Mouse (Mus musculus) heart, embryonic 15.5 days (tissue): Measurements from ENCODE around the gene Glis3. TPM values are rescaled to one million over a fixed set of nuclear protein-coding genes. Genes with fewer than 3 reads are reported as not detected.

Experiments used
- ATAC-seq: fragments of 200-750 bp; cut with Nextera tagmentation; replicated peaks from 2 replicates; pipeline ENCODE4 v1.8.0; 2017; ENCODE audit warnings: low read depth, moderate TSS enrichment; ENCODE audit not compliant: insufficient number of reproducible peaks, insufficient read depth, low FRiP score
- H3K27ac ChIP-seq: fragments of 300-500 bp; sonication (generic); 2 replicates; pipeline ENCODE4 v1.5.1; 2015; ENCODE audit warnings: mild to moderate bottlenecking, inconsistent platforms
- H3K27me3 ChIP-seq: fragments of 300-500 bp; sonication (generic); 2 replicates; pipeline ENCODE4 v1.6.1; 2015; ENCODE audit warnings: inconsistent platforms
- H3K36me3 ChIP-seq: fragments of 300-500 bp; sonication (generic); 2 replicates; pipeline ENCODE4 v1.6.1; 2015; ENCODE audit warnings: mild to moderate bottlenecking, inconsistent platforms
- H3K4me1 ChIP-seq: fragments of 300-500 bp; sonication (generic); replicated peaks from 2 replicates; pipeline ENCODE4 v1.6.1; 2015; ENCODE audit warnings: inconsistent platforms
- H3K4me2 ChIP-seq: fragments of 300-500 bp; sonication (generic); 2 replicates; pipeline ENCODE4 v1.6.1; 2015; ENCODE audit warnings: inconsistent platforms, mild to moderate bottlenecking, moderate library complexity
- H3K4me3 ChIP-seq: fragments of 300-500 bp; sonication (generic); 2 replicates; pipeline ENCODE4 v1.5.1; 2015; ENCODE audit warnings: mild to moderate bottlenecking, inconsistent platforms
- H3K9ac ChIP-seq: fragments of 300-500 bp; sonication (generic); 2 replicates; pipeline ENCODE4 v1.6.1; 2015; ENCODE audit warnings: mild to moderate bottlenecking, inconsistent platforms
- H3K9me3 ChIP-seq: fragments of 300-500 bp; sonication (generic); replicated peaks from 2 replicates; pipeline ENCODE4 v1.6.1; 2016; ENCODE audit warnings: inconsistent platforms
- WGBS: fragments of 180-500 bp; shearing (Covaris S2); methylation state at CpG from one replicate; pipeline ENCODE4 v1.1.7; 2015; ENCODE audit warnings: mixed read lengths; 5-methylcytosine and 5-hydroxymethylcytosine counted together
- polyA plus RNA-seq: library from polyadenylated mRNA; unstranded; fragments of >200 nt; fragmentation: Nextera tagmentation; extraction: Ambion mirVana; gene quantifications from 2 replicates; pipeline ENCODE4 v1.2.1, GENCODE M21; 2015

The Glis3 gene
- polyA plus RNA-seq, 1 experiment from 2014 or later = 0.87 TPM

GRCm38 (mm10) chr19:28623726-28624125 lies 56.2 kb downstream of the Glis3 start:
- no peaks in the 10 kb centered on the region for H3K36me3 ChIP-seq
- no peak overlapping the region for H3K4me3 ChIP-seq
- no peak overlapping the region for H3K27ac ChIP-seq
- no peak overlapping the region for H3K4me2 ChIP-seq
- no peak overlapping the region for H3K9ac ChIP-seq
- no peaks in the 10 kb centered on the region for H3K4me1 ChIP-seq
- no peak for ATAC-seq
- H3K27me3 ChIP-seq = no peaks in the 10 kb centered on the region
- 72% methylated on average over 10 of the region's 10 CpGs for WGBS
- H3K9me3 ChIP-seq = no peaks in the 10 kb centered on the region

- H3K27ac ChIP-seq = no peak overlapping the region
- WGBS = 69% methylated on average over 11 of the region's 11 CpGs
- H3K36me3 ChIP-seq = no peaks in the 10 kb centered on the region
- H3K9me3 ChIP-seq = no peaks in the 10 kb centered on the region
- H3K4me1 ChIP-seq = no peaks in the 10 kb centered on the region
- no peak overlapping the region for H3K9ac ChIP-seq
- no peak overlapping the region for H3K4me2 ChIP-seq
- no peaks in the 10 kb centered on the region for H3K27me3 ChIP-seq
- H3K4me3 ChIP-seq = no peak overlapping the region
- ATAC-seq = no peak
Measured at GRCm38 (mm10) chr19:28621608-28622505, 58.0 kb downstream of the Glis3 start.

GRCm38 (mm10) chr19:28617736-28618135 lies 62.1 kb downstream of the Glis3 start:
- Histone ChIP-seq H3K9me3 (no peaks in the 10 kb centered on the region), H3K27me3 (no peaks in the 10 kb centered on the region), H3K9ac (no peak overlapping the region), H3K4me1 (no peaks in the 10 kb centered on the region), H3K36me3 (no peaks in the 10 kb centered on the region), H3K27ac (no peak overlapping the region), H3K4me2 (no peak overlapping the region), H3K4me3 (no peak overlapping the region)
- no peak for ATAC-seq
- 81% methylated on average over 7 of the region's 7 CpGs for WGBS

- no peak for ATAC-seq
- no peaks in the 10 kb centered on the region for H3K9me3 ChIP-seq
- no peaks in the 10 kb centered on the region for H3K4me1 ChIP-seq
- no peaks in the 10 kb centered on the region for H3K27me3 ChIP-seq
- no peak overlapping the region for H3K9ac ChIP-seq
- no peak overlapping the region for H3K4me3 ChIP-seq
- H3K36me3 ChIP-seq = no peaks in the 10 kb centered on the region
- 90% methylated on average over 8 of the region's 8 CpGs for WGBS
- H3K27ac ChIP-seq = no peak overlapping the region
- H3K4me2 ChIP-seq = no peak overlapping the region
Measured at GRCm38 (mm10) chr19:28617191-28617590, 62.7 kb downstream of the Glis3 start.

- WGBS = 71% methylated on average over 1 of the region's 1 CpGs
- Histone ChIP-seq H3K4me2 (no peak overlapping the region), H3K36me3 (no peaks in the 10 kb centered on the region), H3K4me3 (no peak overlapping the region), H3K9ac (no peak overlapping the region), H3K27me3 (no peaks in the 10 kb centered on the region), H3K9me3 (no peaks in the 10 kb centered on the region), H3K27ac (no peak overlapping the region), H3K4me1 (no peaks in the 10 kb centered on the region)
- no peak for ATAC-seq
Measured at GRCm38 (mm10) chr19:28616487-28616886, 63.4 kb downstream of the Glis3 start.

- Histone ChIP-seq H3K4me1 (no peaks in the 10 kb centered on the region; the same call in 1 of the 2 replicates), H3K9me3 (no peaks in the 10 kb centered on the region), H3K36me3 (no peaks in the 10 kb centered on the region), H3K4me3 (no peak overlapping the region), H3K9ac (no peak overlapping the region), H3K4me2 (no peak overlapping the region), H3K27ac (no peak overlapping the region), H3K27me3 (no peaks in the 10 kb centered on the region)
- 80% methylated on average over 10 of the region's 10 CpGs for WGBS
- no peak for ATAC-seq
Measured at GRCm38 (mm10) chr19:28612249-28612648, 67.6 kb downstream of the Glis3 start.

DNA sequence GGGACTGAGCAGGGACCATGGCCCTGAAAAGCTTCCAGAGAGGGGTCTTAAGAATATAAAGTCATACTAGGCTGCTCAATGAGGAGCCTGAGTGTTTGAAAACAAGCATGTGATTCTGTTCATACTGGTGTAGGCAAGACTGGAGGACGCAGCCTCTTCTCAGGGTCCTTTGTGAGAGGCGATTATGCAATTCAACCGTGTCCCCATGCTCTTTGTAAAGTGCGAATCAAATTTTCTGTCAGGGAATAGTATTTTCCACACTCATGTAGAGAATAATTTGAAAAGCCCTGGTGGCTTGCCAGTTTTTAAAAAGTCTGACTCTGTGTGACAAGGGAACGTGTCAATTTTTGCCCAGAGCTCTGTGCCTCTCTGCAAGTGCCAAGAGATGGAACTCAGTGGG lies 71.1 kb downstream of the Glis3 start:
- Histone ChIP-seq H3K27me3 (no peaks in the 10 kb centered on the region), H3K9me3 (no peaks in the 10 kb centered on the region), H3K4me2 (no peak overlapping the region), H3K9ac (no peak overlapping the region), H3K4me1 (no peaks in the 10 kb centered on the region; the same call in 1 of the 2 replicates), H3K4me3 (no peak overlapping the region), H3K36me3 (no peaks in the 10 kb centered on the region), H3K27ac (no peak overlapping the region)
- WGBS = 76% methylated on average over 5 of the region's 5 CpGs
- no peak for ATAC-seq

DNA sequence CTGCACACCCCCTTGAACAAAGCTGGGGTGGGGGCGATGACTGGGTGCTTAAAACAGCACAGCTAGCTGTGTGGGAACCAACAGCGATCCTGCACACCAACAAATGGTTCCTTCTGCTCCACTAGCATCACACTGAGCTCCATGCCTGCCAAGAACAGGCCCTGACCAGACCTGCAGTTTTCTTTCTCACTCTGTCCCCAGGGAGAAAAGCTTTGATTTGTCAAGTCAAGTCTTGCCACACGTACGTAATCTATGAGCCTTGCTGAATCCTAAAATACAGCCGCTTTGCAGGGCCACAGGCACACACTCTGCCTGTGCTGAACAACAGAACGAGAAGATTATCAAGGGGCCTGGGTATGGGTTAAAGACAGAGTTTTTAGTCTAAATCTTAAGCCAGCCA lies 71.6 kb downstream of the Glis3 start:
- H3K27ac ChIP-seq = no peak overlapping the region
- ATAC-seq = no peak
- WGBS = 58% methylated on average over 6 of the region's 6 CpGs

DNA sequence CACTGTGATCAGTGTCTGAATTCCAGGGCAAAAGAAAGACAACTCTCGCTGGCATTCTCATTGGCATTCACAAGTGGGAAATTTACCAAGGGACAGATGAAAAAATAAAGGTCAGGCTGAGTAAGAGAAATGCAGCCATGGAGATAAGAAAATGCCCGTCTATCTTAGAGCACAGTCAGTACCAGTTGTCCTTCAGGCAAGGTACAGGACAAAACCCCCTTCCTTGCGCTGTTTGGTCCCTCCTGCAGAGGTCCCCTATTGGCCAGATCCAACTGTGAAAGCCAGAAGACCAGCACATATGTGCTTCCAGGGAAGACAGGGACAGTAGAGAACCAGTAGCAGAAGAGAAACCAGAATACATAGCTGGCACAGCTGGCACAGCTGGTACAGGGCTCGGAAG lies 79.0 kb downstream of the Glis3 start:
- 70% methylated on average over 4 of the region's 4 CpGs for WGBS
- Histone ChIP-seq H3K9me3 (no peaks in the 10 kb centered on the region), H3K4me3 (no peak overlapping the region), H3K27me3 (no peaks in the 10 kb centered on the region), H3K27ac (no peak overlapping the region), H3K9ac (no peak overlapping the region), H3K4me2 (no peak overlapping the region), H3K4me1 (no peaks in the 10 kb centered on the region), H3K36me3 (no peaks in the 10 kb centered on the region)
- no peak for ATAC-seq

More for the DNA sequence above, 71.6 kb downstream of the Glis3 start:
- Histone ChIP-seq H3K9me3 (no peaks in the 10 kb centered on the region), H3K9ac (no peak overlapping the region), H3K4me3 (no peak overlapping the region), H3K4me2 (no peak overlapping the region), H3K4me1 (no peaks in the 10 kb centered on the region; the same call in 1 of the 2 replicates), H3K36me3 (no peaks in the 10 kb centered on the region), H3K27me3 (no peaks in the 10 kb centered on the region)

GRCm38 (mm10) chr19:28594215-28594614 lies 85.7 kb downstream of the Glis3 start:
- H3K4me2 ChIP-seq = peak overlapping the region; percentile 21; the same call in 1 of the 2 replicates
- H3K4me1 ChIP-seq = 0 out of 2 replicates have a peak, but pooled peaks cover 3% of the 10 kb centered on the region
- WGBS = 24% methylated on average over 4 of the region's 4 CpGs
- ATAC-seq = no peak
- H3K27ac ChIP-seq = 0 out of 2 replicates have a peak overlapping the region, but pooled peaks have one; percentile 6
- H3K36me3 ChIP-seq = no peaks in the 10 kb centered on the region
- H3K9me3 ChIP-seq = no peaks in the 10 kb centered on the region
- no peak overlapping the region for H3K9ac ChIP-seq
- no peaks in the 10 kb centered on the region for H3K27me3 ChIP-seq
- H3K4me3 ChIP-seq = no peak overlapping the region

- Histone ChIP-seq H3K9me3 (no peaks in the 10 kb centered on the region), H3K27ac (peak overlapping the region; percentile 35), H3K4me3 (no peak overlapping the region), H3K36me3 (no peaks in the 10 kb centered on the region), H3K27me3 (no peaks in the 10 kb centered on the region), H3K9ac (no peak overlapping the region), H3K4me1 (0 out of 2 replicates have a peak, but pooled peaks cover 3% of the 10 kb centered on the region), H3K4me2 (no peak overlapping the region)
- 65% methylated on average over 13 of the region's 13 CpGs for WGBS
- no peak; the same call in 1 of the 2 replicates for ATAC-seq
Measured at GRCm38 (mm10) chr19:28592981-28593380, 86.9 kb downstream of the Glis3 start.
